Mouse (Mus musculus) megakaryocyte progenitor cell, adult 5-6 weeks (primary cell): Measurements from ENCODE around the gene Slc16a11. TPM values are rescaled to one million over a fixed set of nuclear protein-coding genes. Genes with fewer than 3 reads are reported as not detected.
A peak's percentile ranks its signal among the peaks of the same experiment; 100 is the strongest.
"Not testable (repeated sequence)": the region's sequence is repeated elsewhere in the genome, so short reads cannot be mapped to it uniquely, and the experiment has no call there.

Experiments used
- ATAC-seq: replicated peaks from 2 replicates; pipeline ENCODE4 v1.8.0; 2016; ENCODE audit warnings: mild to moderate bottlenecking, moderate TSS enrichment, inconsistent platforms; ENCODE audit not compliant: poor library complexity
- total RNA-seq, 2 experiments: library from RNA; stranded (forward) in 1 of 2; stranded (reverse) in 1 of 2; fragments of 157-497, 149-512 nt in 1 of 2; fragments of 200-1000 nt in 1 of 2; gene quantifications; 2 replicates each; pipeline versions ENCODE4 v1.2.3 to v1.2.4; 2015 to 2017

Gene Slc16a11
- total RNA-seq (2015), result not detected in 2 replicates
- total RNA-seq (2017), result not detected in 2 replicates

- ATAC-seq, result no peak
Measured at GRCm38 (mm10) chr11:70212423-70212822, at the start of gene Slc16a11. Slc16a11 (plus strand) TSS chr11:70212752.

DNA sequence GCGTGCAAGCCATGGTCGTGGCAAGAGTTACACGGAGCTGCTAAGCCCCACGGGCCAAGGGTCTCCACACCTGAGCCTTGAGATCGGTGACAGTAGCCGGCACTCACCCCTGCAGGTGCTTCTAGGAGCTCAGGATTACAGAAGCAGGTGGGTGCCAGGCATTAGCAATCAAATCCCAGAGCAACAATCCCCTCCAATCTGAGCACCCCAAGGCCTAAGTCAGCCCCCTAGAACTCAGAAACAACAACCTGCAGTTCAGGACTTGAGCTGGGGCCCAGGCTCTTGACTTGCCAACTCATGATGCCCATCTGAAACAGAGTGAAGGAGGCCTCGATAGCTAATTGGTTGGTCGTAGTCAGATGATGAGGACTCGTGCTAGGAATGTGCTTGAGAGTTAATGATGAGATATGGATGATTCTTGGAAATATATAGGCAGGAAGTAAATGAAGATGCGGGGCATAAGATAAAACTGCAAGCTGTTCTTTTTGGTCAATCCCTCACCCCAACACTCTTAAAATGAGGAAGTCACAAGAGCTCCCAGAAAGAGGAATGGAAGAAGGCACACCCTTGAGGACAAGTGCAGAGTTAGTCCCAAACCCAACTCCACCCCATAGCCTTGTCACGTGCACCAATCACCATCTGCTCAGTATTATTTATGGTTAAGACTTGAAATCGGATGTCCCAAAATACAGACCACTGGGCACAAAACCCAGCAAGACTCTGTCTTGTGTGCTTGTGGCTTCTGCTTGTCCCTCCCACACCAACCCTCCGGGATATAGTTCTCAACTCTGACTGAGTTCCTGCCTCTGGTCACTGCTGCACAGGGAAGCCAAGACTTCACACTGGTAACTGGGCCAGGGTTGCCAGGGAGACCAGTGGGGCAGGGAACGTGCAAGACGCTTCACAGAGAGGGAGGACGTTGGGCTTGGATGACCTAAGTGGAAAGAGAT lies 46.3 kb upstream of the Slc16a11 start:
- ATAC-seq, result peak; percentile 92

DNA sequence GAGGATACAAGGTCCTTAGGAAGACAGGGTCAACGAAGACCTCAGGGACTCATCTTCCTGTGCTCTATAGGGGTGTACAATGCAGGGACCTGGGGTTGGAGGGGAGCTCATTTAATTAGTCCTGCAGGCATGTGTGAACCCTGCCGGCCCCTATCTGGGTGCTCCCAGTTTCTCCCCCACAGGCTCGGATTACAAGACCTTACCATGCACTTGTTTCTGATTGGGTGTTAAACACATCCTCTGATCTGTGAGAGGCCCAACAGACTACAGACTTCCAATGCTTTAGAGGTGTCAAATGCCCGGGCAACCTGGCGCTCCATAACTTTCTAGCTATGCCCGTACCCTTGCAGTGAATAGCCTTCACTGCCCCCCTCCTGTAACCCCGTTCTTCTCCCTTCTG lies 44.4 kb upstream of the Slc16a11 start:
- no peak for ATAC-seq

GRCm38 (mm10) chr11:70169471-70169870 lies 43.1 kb upstream of the Slc16a11 start:
- ATAC-seq, result not testable (repeated sequence)

DNA sequence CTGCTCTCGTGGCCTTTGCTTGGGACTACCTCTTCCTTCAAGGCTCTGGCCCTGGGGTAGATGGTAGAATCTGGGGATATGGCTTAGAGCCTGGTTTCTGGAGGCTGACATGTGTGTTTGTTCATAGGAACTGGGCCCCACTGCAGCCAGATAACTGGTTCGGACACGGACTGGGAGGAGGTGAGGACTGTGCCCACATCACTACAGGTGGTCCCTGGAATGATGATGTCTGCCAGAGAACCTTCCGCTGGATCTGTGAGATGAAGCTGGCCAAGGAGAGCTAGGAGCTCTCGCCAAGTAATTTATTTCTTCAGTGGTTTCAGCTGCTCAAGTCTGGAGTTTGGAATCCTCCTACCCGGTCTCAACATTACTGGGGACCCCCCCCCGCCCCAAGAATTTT lies 42.3 kb upstream of the Slc16a11 start:
- ATAC-seq, result no peak

DNA sequence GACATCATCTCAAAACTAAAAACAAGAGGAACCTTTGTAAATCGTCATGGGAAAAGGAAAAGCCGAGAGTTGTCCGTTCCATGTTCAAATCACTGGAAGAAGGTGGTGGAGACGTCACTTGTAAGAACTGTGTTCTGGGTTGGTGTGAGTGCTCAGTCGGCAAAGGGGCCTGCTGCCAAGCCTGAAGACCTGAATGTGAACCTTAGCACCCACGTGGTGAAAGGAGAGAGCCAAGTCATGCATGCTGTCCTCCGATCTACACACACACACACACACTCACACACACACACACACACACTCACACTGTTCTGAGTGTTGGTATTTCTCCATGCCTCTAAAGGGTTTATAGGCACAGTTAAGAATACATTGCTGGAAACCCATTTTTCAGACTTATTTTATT lies 41.4 kb upstream of the Slc16a11 start:
- no peak for ATAC-seq

DNA sequence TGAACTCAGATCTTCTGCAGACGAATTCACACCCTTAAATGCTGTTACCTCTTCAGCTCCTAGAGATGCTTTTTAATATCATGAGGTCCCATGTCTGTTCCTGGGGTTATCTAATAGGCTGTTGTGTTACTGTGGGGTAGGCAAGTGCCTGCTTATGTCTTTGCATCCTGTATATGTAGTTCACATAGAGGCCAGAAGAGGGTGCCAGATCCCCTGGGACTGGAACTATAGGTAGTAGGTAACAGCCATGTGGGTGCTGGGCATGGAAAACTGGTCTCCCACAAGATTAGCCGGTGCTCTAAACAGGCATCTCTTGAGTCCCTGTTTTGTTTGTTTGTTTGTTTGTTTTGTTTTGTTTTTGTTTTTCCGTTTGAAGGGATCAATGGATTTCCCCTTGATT lies 40.7 kb upstream of the Slc16a11 start:
- peak; percentile 76 for ATAC-seq

- ATAC-seq, result no peak
Measured at GRCm38 (mm10) chr11:70172298-70172697, 40.3 kb upstream of the Slc16a11 start.

DNA sequence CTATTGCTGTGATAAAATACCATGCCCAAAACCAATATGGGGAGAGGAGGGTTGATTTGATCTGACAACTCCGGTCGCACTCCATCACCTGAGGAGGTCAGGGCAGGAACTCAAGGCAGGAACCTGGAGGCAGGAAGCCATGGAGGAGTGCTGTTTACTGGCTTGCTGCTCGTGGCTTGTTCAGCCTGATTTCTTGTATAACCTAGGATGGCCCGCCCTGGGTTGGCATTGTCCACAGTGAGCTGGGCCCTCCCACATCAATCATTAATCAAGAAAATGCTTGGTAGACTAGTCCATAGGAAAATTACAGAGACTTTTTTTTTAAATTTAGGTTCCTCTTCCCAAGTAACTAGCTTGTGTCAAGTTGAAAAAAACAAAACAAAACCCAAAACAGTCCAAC lies 38.1 kb upstream of the Slc16a11 start:
- ATAC-seq, result no peak

DNA sequence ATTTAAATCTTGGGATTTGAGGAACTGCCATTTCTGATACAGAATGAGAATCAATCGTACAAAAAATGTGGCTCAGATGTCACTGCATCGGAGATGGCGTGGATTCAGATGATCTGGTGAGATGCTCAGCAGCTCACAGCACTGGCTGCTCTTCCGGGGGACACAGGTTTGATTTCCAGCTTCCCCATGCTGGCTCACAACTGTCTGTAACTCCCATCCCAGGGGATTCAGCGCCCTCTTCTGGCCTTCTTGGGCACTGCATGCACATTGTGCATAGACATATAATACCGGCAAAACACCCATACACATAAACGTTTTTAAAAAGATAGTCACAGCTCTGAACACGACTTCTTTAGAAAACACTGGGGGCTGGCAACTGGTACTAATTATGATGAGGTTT lies 34.9 kb upstream of the Slc16a11 start:
- ATAC-seq, result no peak

- no peak for ATAC-seq
Measured at GRCm38 (mm10) chr11:70178311-70178710, 34.2 kb upstream of the Slc16a11 start.

GRCm38 (mm10) chr11:70178756-70179155 lies 33.8 kb upstream of the Slc16a11 start:
- ATAC-seq, result no peak

DNA sequence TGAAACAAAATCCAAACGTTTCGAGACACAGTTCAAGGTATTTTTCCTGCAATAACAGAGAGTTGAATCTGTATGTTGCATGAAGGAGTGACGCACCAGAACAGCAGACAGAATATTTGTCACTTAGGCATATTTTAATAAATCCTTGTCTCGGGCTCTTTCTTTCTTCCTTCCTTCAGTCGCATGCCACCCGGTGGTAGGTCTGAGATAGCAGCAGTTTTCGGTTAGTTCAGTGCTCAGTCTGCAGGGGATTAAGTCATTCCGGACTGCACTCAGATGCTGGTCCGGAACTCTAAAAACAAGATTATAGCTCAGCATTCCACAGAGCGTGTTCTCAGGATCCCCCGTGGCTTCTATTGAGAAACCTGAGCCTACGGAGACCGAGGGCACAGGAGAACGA lies 33.2 kb upstream of the Slc16a11 start:
- 0 out of 2 replicates have a peak, but pooled peaks have one; percentile 31 for ATAC-seq

DNA sequence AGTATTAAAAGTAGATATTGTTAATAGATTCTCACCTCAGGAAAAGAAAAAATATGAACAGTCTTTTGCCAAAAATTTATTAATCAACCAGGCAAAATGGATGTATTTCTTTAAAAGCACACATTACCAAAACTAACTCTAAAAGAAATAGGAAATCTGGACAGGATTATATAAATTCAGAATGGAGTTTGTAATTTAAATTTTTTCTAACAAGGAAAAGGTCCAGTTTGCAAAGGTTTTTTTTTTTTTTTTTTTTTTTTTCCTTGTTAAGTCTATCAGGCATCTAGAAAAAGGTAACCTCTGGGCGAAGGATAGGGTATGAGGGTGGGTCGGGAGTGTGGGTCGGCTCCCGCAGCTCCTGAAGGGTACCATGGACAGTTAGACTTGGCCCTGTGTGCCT lies 32.1 kb upstream of the Slc16a11 start:
- no peak for ATAC-seq

DNA sequence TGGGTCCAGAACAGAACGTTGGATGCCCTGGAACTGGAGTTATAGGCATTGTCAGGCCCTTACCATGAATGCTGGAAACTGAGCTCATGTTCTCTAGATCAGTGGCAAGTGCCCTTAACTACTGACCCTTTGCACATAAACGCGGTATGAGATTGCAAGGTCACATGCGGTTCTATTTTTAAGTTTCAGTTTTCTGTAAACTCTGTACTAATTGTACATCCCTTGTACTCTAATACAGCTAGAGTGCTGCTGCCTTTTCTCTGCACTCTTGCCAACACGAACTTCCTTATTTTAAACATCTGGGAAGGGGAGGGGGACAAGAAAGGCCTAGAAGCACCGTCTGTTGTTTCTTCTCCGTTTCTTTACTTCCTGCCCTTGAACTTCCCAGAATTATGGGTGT lies 27.4 kb upstream of the Slc16a11 start:
- ATAC-seq, result peak; percentile 37; the same call in 1 of the 2 replicates

DNA sequence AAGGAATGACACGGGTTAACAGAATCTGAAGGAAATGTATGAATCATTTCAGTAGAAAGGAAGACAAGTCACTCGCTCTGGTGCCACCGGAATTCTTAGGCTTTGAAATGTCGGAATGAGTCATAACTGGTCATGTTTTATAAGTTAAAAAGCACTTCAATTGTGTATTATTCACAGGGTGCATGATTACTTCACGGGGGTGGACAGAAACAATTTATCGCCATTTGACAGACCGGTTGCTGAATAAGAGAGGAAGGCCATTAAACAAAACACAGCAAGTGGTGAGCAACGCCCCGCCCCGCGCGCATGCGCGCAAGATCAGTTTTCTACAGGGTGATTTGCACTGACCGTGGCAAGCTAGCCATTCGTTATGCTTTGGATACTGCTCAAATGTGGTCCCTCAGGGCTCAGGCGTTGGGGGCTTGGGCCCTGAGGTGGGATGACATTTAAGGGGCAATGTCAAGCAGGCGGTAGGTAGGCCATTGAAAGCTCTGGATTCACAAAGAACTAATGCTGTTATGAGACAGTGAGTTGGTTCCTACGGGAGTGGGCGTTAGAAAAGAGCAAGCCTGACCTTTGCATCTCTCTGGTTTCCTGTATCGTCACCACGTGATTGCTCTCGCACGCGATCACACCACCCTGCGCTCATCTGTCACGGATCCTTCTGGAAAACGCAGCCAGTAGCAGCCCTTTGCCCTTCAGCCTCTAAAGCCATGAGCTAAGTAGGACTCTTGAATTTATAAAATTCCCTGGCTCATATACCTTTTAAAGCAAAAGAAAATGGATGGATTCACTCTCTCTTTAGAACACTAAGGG lies 23.0 kb upstream of the Slc16a11 start:
- no peak for ATAC-seq

DNA sequence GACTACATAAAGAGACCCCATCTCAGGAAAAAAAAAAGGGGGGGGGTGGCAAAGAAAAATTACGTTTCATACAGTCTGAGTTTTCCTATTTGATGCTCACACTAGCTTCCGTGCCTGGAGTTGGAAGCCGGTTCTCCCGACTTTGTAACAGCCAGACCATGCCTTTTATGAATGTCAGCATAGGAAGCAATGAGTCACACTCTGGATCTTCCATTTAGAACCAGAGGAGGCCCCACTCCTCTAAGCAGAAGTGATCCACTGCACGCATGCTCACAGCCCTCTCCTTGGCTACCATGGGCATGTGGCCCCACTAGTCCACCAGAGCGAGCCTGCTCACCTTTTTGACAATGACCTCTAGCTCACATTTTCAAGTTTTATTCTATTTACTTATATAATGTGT lies 21.4 kb upstream of the Slc16a11 start:
- no peak for ATAC-seq

GRCm38 (mm10) chr11:70192157-70192556 lies 20.4 kb upstream of the Slc16a11 start:
- ATAC-seq, result no peak

DNA sequence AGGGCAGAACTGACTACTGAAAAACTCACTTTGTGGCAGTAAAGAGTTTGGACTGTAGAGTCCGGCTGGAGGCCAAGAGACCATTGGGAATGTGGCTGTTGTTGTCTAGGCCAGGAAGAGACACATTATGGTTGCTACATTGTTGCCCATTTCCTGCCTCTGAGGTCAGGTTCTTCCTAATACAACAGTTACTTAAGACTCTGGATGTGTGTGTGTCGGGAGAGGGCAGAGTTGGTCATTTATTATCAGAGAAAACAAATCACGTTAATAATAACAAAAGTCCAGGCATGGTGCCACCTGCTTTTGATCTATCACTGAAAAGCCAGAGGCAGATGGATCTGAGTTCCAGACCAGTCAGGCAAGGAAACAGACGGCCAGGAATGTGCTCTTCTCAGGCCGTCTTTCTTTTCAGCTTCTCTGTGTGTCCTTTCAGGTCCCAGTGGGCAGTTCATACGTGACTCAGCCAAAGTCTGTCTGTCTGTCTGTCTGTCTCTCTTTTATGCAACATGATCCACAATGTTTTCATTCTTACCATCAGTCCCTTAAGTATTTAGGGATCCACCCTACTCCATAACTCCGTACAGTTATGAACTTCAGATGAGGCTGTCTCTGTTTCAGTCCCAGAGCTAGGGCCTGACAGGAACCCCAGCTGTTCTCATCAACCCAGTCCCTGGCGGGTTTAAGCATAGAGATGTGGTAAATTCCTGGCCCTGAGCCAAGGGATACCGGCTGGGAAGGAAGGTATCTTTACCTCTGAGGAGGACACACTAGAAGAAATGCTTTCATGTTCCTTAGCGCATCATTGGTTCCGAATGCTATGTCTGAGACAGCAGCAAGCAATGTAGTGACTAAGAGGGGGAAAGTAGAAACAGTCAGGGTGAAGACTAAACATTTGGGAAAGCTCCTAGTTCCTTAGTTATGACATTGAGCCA lies 18.9 kb upstream of the Slc16a11 start:
- ATAC-seq, result no peak

DNA sequence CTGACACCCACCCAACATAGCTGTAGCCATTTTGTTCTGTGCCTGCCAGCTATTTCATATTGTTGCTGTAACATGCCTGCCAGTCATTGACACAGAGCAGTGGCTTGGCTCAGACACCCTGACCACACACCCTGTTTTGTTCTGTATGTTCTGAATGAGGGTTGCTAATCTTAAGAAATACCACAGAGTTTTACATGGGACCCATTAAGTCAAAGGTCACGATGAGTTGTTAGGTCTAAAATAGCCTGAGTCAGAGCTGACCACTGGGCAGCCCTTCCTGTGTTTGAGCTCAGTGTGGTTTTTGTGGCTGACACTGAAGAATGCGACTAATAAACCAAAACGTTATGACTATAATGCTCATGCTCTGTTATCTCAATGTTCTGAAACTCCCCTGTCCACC lies 14.2 kb upstream of the Slc16a11 start:
- ATAC-seq, result peak; percentile 22

- ATAC-seq, result no peak
Measured at GRCm38 (mm10) chr11:70199107-70199506, 13.4 kb upstream of the Slc16a11 start.
